ENCODE assay signal across 27 mouse cellular contexts in the genomic region with DNA sequence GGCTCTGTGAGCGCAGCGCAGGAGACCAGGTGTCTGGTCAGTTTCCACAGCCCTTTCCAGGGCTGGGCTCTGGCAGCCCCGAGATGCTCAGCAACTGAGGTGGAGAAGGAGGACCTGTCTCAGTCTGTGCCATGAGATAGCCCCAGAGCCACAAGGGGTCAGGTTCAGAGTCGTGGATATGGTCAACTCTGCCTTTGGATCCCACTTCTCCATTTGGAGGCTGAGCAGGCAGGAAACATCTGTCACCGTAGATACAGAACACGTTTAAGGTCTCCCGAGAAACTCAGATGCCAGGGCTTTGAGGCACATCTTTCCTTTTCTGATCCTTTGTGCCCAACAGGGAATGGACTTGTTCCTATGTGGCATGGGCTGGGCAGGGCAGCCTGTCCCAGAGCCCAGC. TPM values are rescaled to one million over a fixed set of nuclear protein-coding genes. Genes with fewer than 3 reads are reported as not detected.
DNase-seq lines count a peak whose midpoint lies in the region; ATAC-seq lines count a peak whose summit lies in the region.
"Had no signal": no experiment of that assay in that cellular context is flagged by ENCODE, and none has a peak within 500 bp of the region (broad histone marks: within the 10 kb centered on the region; RNA-seq: fewer than 3 reads in every experiment).

No protein-coding gene starts in this region.

- ATAC-seq in hindbrain, embryonic 11.5 days (ENCODE audit: low FRiP score), result no peak
- peak; percentile 62 for ATAC-seq in megakaryocyte progenitor cell, adult 5-6 weeks (replicated peaks; ENCODE audit: poor library complexity)
- ATAC-seq: forebrain, embryonic 13.5 days; hindbrain, postnatal 0 days; intestine, embryonic 16.5 days had no signal

- H3K9ac ChIP-seq in hindbrain, embryonic 11.5 days (ENCODE audit: low read depth, low read length), result no peak overlapping the region
- H3K9ac ChIP-seq: forebrain, embryonic 13.5 days; kidney, embryonic 15.5 days had no signal

- H3K4me1 ChIP-seq in hindbrain, embryonic 10.5 days (replicated peaks), result peaks cover 36% of the 10 kb centered on the region
- no peaks in the 10 kb centered on the region for H3K4me1 ChIP-seq in hindbrain, embryonic 11.5 days (replicated peaks; ENCODE audit: control insufficient read depth, insufficient read depth, low read length)
- peaks cover 33% of the 10 kb centered on the region for H3K4me1 ChIP-seq in limb, embryonic 10.5 days

- DNase-seq in hindbrain, embryonic 10.5 days (ENCODE audit: low spot score), result no peak
- DNase-seq in hindbrain, embryonic 11.5 days (ENCODE audit: low spot score), result no peak
- DNase-seq in MEL-GATA-1-ER (ENCODE audit: extremely low read depth, low read depth), result peak; percentile 46
- no peak for DNase-seq in limb, embryonic 10.5 days (ENCODE audit: low spot score)
- no peak for DNase-seq in cerebellum, adult 18-20 months
- DNase-seq in gastrocnemius, postnatal 4 days (ENCODE audit: low spot score in 2 of 2), result no peak
- DNase-seq: adrenal gland, postnatal 10 days; cerebellum, adult 9-11 months; kidney, postnatal 36 days; layer of hippocampus, postnatal 36 days; lung, adult 18-20 months; lung, postnatal 10 days; thymus, adult 18-20 months; thymus, postnatal 36 days had no signal

- H3K9me3 ChIP-seq in hindbrain, embryonic 10.5 days, result no peaks in the 10 kb centered on the region
- H3K9me3 ChIP-seq in hindbrain, embryonic 11.5 days (ENCODE audit: control insufficient read depth, low read length), result no peaks in the 10 kb centered on the region
- no peaks in the 10 kb centered on the region for H3K9me3 ChIP-seq in limb, embryonic 10.5 days (replicated peaks)
- H3K9me3 ChIP-seq: forebrain, embryonic 13.5 days; heart, embryonic 10.5 days; kidney, embryonic 15.5 days had no signal

- H3K27ac ChIP-seq in hindbrain, embryonic 10.5 days, result peak overlapping the region; percentile 5; the same call in 1 of the 2 replicates
- H3K27ac ChIP-seq in hindbrain, embryonic 11.5 days (ENCODE audit: low read depth, low read length), result no peak overlapping the region
- H3K27ac ChIP-seq in limb, embryonic 10.5 days, result 0 out of 2 replicates have a peak overlapping the region, but pooled peaks have one; percentile 11
- H3K27ac ChIP-seq: forebrain, embryonic 13.5 days; gastrocnemius, adult 2 months; heart, embryonic 10.5 days; hindbrain, postnatal 0 days; kidney, embryonic 15.5 days had no signal

- 87% methylated on average over 7 of the region's 7 CpGs for WGBS in hindbrain, embryonic 10.5 days
- WGBS in hindbrain, embryonic 11.5 days, result 85% methylated on average over 7 of the region's 7 CpGs
- 79% methylated on average over 7 of the region's 7 CpGs for WGBS in limb, embryonic 10.5 days

- peaks cover 11% of the 10 kb centered on the region for H3K27me3 ChIP-seq in hindbrain, embryonic 10.5 days (ENCODE audit: insufficient read depth, poor library complexity, severe bottlenecking)
- 0 out of 2 replicates have a peak, but pooled peaks cover 2% of the 10 kb centered on the region for H3K27me3 ChIP-seq in hindbrain, embryonic 11.5 days (ENCODE audit: control insufficient read depth, insufficient read depth, low read length)
- peaks cover 32% of the 10 kb centered on the region for H3K27me3 ChIP-seq in limb, embryonic 10.5 days (ENCODE audit: low read depth, poor library complexity, severe bottlenecking)

- H3K4me3 ChIP-seq in hindbrain, embryonic 10.5 days, result no peak overlapping the region
- no peak overlapping the region for H3K4me3 ChIP-seq in hindbrain, embryonic 11.5 days (ENCODE audit: low read depth, low read length)
- no peak overlapping the region for H3K4me3 ChIP-seq in limb, embryonic 10.5 days
- H3K4me3 ChIP-seq: forebrain, embryonic 13.5 days; gastrocnemius, adult 2 months; heart, embryonic 10.5 days; kidney, embryonic 15.5 days had no signal

- no peak overlapping the region for H3K4me2 ChIP-seq in hindbrain, embryonic 11.5 days (replicated peaks; ENCODE audit: low read depth, low read length)
- H3K4me2 ChIP-seq: forebrain, embryonic 13.5 days; kidney, embryonic 15.5 days had no signal

- no peaks in the 10 kb centered on the region for H3K36me3 ChIP-seq in hindbrain, embryonic 10.5 days
- no peaks in the 10 kb centered on the region for H3K36me3 ChIP-seq in hindbrain, embryonic 11.5 days (ENCODE audit: control insufficient read depth, insufficient read depth, low read length)
- H3K36me3 ChIP-seq in limb, embryonic 10.5 days, result no peaks in the 10 kb centered on the region
- H3K36me3 ChIP-seq: heart, embryonic 10.5 days; kidney, embryonic 15.5 days had no signal

RNA-seq across cellular contexts. Expression of a gene that starts 0.6 kb away (rescaled TPM):
- polyA plus RNA-seq in hindbrain, embryonic 10.5 days (2016; fragmentation: Nextera tagmentation; extraction: Ambion mirVana), result 0.17 TPM in 1 of 2 replicates, not detected in the other
- 0.85 TPM in 1 of 2 replicates, not detected in the other for polyA plus RNA-seq in hindbrain, embryonic 11.5 days (2014; fragmentation: Nextera tagmentation; extraction: Ambion mirVana)
- polyA plus RNA-seq in limb, embryonic 10.5 days (2016; fragmentation: Nextera tagmentation; extraction: Ambion mirVana), result 0.23 TPM in 1 of 2 replicates, not detected in the other
- total RNA-seq in megakaryocyte progenitor cell, adult 5-6 weeks (2015), result not detected in 2 replicates
- not detected in 2 replicates for total RNA-seq in megakaryocyte progenitor cell, adult 5-6 weeks (2017)
- not detected for total RNA-seq in gastrocnemius, postnatal 4 days (2021)
- total RNA-seq: adrenal gland, postnatal 10 days; gastrocnemius, adult 2 months; hematopoietic stem cell, adult 5-6 weeks; liver, adult 2 months; midbrain, postnatal 0 days; neutrophil, adult 5-6 weeks had no signal
- polyA plus RNA-seq: forebrain, embryonic 13.5 days; gonadal fat pad, adult 2 months; heart, embryonic 10.5 days; intestine, embryonic 16.5 days; liver, adult 2 months; small intestine, adult 2 months had no signal

RNA-seq across cellular contexts. Expression of a gene that starts 31.9 kb away (rescaled TPM):
- 21.3 and 25.9 TPM in 2 replicates for polyA plus RNA-seq in hindbrain, embryonic 10.5 days (2016; fragmentation: Nextera tagmentation; extraction: Ambion mirVana)
- polyA plus RNA-seq in hindbrain, embryonic 11.5 days (2014; fragmentation: Nextera tagmentation; extraction: Ambion mirVana), result 23.4 and 32.1 TPM in 2 replicates
- polyA plus RNA-seq in limb, embryonic 10.5 days (2016; fragmentation: Nextera tagmentation; extraction: Ambion mirVana), result 10.5 and 15.4 TPM in 2 replicates
- 431 and 454 TPM in 2 replicates for total RNA-seq in megakaryocyte progenitor cell, adult 5-6 weeks (2015)
- 127 and 133 TPM in 2 replicates for total RNA-seq in megakaryocyte progenitor cell, adult 5-6 weeks (2017)
- 10 to 100 TPM; 24.4 to 26.4 TPM for total RNA-seq in gastrocnemius, postnatal 4 days (2021)
